13 mouse cellular contexts compared by ENCODE assay signal in genomic region chr5:7968152-7968551, GRCm38 (mm10). TPM values are rescaled to one million over a fixed set of nuclear protein-coding genes. Genes with fewer than 3 reads are reported as not detected.
"Had no signal": no experiment of that assay in that cellular context is flagged by ENCODE, and none has a peak within 500 bp of the region (broad histone marks: within the 10 kb centered on the region; RNA-seq: fewer than 3 reads in every experiment).

No protein-coding gene starts in this region.

- DNase-seq: kidney, adult 11 months; layer of hippocampus, adult 9-11 months; layer of hippocampus, postnatal 36 days; lung, embryonic 14.5 days; lung, postnatal 4 days; midbrain, embryonic 14.5 days; thymus, postnatal 14 days had no signal

- H3K4me1 ChIP-seq: kidney, embryonic 15.5 days; limb, embryonic 15.5 days; midbrain, embryonic 10.5 days; neural tube, embryonic 12.5 days had no signal

- H3K36me3 ChIP-seq: kidney, embryonic 15.5 days; limb, embryonic 15.5 days; midbrain, embryonic 10.5 days; neural tube, embryonic 12.5 days had no signal

- H3K27ac ChIP-seq: kidney, embryonic 15.5 days; limb, embryonic 15.5 days; liver, embryonic 14.5 days; midbrain, embryonic 10.5 days; neural tube, embryonic 12.5 days; stomach, postnatal 0 days had no signal

- H3K9ac ChIP-seq: kidney, embryonic 15.5 days; limb, embryonic 15.5 days; liver, embryonic 14.5 days; lung, embryonic 14.5 days; neural tube, embryonic 12.5 days had no signal

- H3K4me2 ChIP-seq: kidney, embryonic 15.5 days; limb, embryonic 15.5 days; lung, embryonic 14.5 days; neural tube, embryonic 12.5 days had no signal

- H3K4me3 ChIP-seq: kidney, embryonic 15.5 days; limb, embryonic 15.5 days; midbrain, embryonic 10.5 days; neural tube, embryonic 12.5 days had no signal

- H3K9me3 ChIP-seq: kidney, embryonic 15.5 days; limb, embryonic 15.5 days; midbrain, embryonic 10.5 days; neural tube, embryonic 12.5 days had no signal

- H3K27me3 ChIP-seq: kidney, embryonic 15.5 days; limb, embryonic 15.5 days; neural tube, embryonic 12.5 days had no signal

RNA-seq across cellular contexts. Expression of gene Steap4, which starts 7.9 kb away (rescaled TPM):
- polyA plus RNA-seq: midbrain, embryonic 14.5 days had no signal
